In the genomic region with DNA sequence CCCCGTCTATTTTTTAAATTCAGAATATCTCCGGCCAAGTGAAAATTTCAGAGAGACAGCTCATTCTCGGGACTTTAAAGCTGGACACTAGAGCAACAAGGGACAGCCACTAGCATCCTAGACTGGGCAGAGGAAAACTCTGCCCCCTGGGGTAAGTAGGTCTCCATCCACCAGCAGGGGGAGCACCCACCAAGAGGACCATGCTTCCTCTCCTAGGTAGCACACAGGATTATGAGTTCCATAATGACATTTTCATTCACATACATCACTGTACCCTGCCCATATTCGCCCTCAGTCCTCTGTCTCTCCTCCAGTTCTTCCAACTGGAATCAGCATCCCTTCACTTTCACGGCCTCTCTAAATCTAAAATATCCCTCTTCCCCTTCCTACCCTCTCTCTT, we compare ENCODE assay signal across 9 mouse cellular contexts. TPM values are rescaled to one million over a fixed set of nuclear protein-coding genes. Genes with fewer than 3 reads are reported as not detected.
DNase-seq lines count a peak whose midpoint lies in the region; TF ChIP-seq lines count a peak whose summit lies in the region.
"Had no signal": no experiment of that assay in that cellular context is flagged by ENCODE, and none has a peak within 500 bp of the region (broad histone marks: within the 10 kb centered on the region; RNA-seq: fewer than 3 reads in every experiment).

No protein-coding gene starts in this region.

- intact Hi-C loops in gastrocnemius, postnatal 14 days (cut with DNase I; ENCODE audit: low total_unique reads): loop anchor here (10.0 kb wide), 1 partner anchor 215 kb away; no protein-coding TSS in a partner anchor

- DNase-seq in cerebellum, adult 2 months: peak in 1 of 2 experiments; percentile 22
- DNase-seq in cerebellum, adult 9-10 months: no peak
- DNase-seq in layer of hippocampus, adult 2 months (ENCODE audit: low spot score in 2 of 2): peak in 1 of 2 experiments; percentile 45
- DNase-seq in layer of hippocampus, adult 9-11 months: no peak
- peak; percentile 27 for DNase-seq in R1 (ENCODE audit: low read depth, low spot score)
- peak; percentile 38 for DNase-seq in gastrocnemius, postnatal 14 days
- DNase-seq in lung, postnatal 10 days: peak; percentile 70
- peak; percentile 87 for DNase-seq in thymus, postnatal 4 days

- H3K27me3 ChIP-seq in cerebellum, adult 2 months (ENCODE audit: control insufficient read depth, insufficient read depth, low read length): no peaks in the 10 kb centered on the region

- TF ChIP-seq CTCF in cerebellum, adult 2 months (IDR thresholded peaks at IDR 0.05; ENCODE audit: borderline replicate concordance, insufficient read depth, low read depth, low read length): peak; percentile 50; the same call in 1 of the 2 replicates
- TF ChIP-seq CTCF in layer of hippocampus, adult 2 months (conservative IDR thresholded peaks at IDR 0.05): peak; percentile 83

- no peak overlapping the region for H3K27ac ChIP-seq in cerebellum, adult 2 months (ENCODE audit: insufficient read depth, low read length)
- H3K27ac ChIP-seq in layer of hippocampus, adult 2 months: no peak overlapping the region

- no peak overlapping the region for H3K4me3 ChIP-seq in cerebellum, adult 2 months (replicated peaks; ENCODE audit: insufficient read depth, low read depth, low read length)
- no peak overlapping the region for H3K4me3 ChIP-seq in layer of hippocampus, adult 2 months
- H3K4me3 ChIP-seq: megakaryocyte, embryonic 14.5 days had no signal

- 79% methylated on average over 5 of the region's 5 CpGs for WGBS in cerebellum, adult 2 months

- H3K4me1 ChIP-seq in cerebellum, adult 2 months (ENCODE audit: control insufficient read depth, insufficient read depth, low read length): no peaks in the 10 kb centered on the region

- TF ChIP-seq POLR2A in cerebellum, adult 2 months (IDR thresholded peaks at IDR 0.05; ENCODE audit: borderline replicate concordance, insufficient read depth, low read length): no peak

RNA-seq across cellular contexts. Expression of gene Dcp1b, which starts 45.4 kb away (rescaled TPM):
- polyA plus RNA-seq in cerebellum, adult 2 months (2012; rRNA removed): 22.7 and 25.3 TPM in 2 replicates
- 10 to 100 TPM; 18.6 to 21.2 TPM for total RNA-seq in layer of hippocampus, adult 2 months (2021)
- total RNA-seq in gastrocnemius, postnatal 14 days (2021): 1 to 10 TPM; 4.2 to 4.3 TPM

Comparison
In these comparisons a context has a peak if more than half of its experiments do, and no peak if none do; other contexts are left out.
1. DNase-seq: peak in R1 (single experiment), gastrocnemius, postnatal 14 days (single experiment), lung, postnatal 10 days (single experiment) and thymus, postnatal 4 days (single experiment); none in cerebellum, adult 9-10 months (single experiment) and layer of hippocampus, adult 9-11 months (single experiment).